Mouse (Mus musculus) kidney, adult 2 months (tissue): ENCODE measurements around the gene Cdca7. TPM values are rescaled to one million over a fixed set of nuclear protein-coding genes. Genes with fewer than 3 reads are reported as not detected.
A peak's percentile ranks its signal among the peaks of the same experiment; 100 is the strongest.

Source experiments
- DNase-seq: peaks from one replicate; pipeline ENCODE4 v3.0.0; 2021
- H3K27ac ChIP-seq: fragments of 200-500 bp; 2 replicates; pipeline ENCODE4 v1.5.1; 2012; ENCODE audit warnings: low read depth, low read length, control low read depth, inconsistent platforms; ENCODE audit not compliant: insufficient read depth
- H3K27me3 ChIP-seq: fragments of 200-500 bp; replicated peaks from 2 replicates; pipeline ENCODE4 v1.6.1; 2012; ENCODE audit warnings: mild to moderate bottlenecking, moderate library complexity, low read length, inconsistent platforms; ENCODE audit not compliant: control insufficient read depth, insufficient read depth
- H3K36me3 ChIP-seq: fragments of 200-500 bp; 2 replicates; pipeline ENCODE4 v1.6.1; 2012; ENCODE audit warnings: mild to moderate bottlenecking, moderate library complexity, low read length, inconsistent platforms; ENCODE audit not compliant: control insufficient read depth, insufficient read depth
- H3K4me1 ChIP-seq: fragments of 200-500 bp; 2 replicates; pipeline ENCODE4 v1.6.1; 2011; ENCODE audit warnings: low read length; ENCODE audit not compliant: control insufficient read depth, insufficient read depth
- H3K4me3 ChIP-seq: fragments of 200-500 bp; 2 replicates; pipeline ENCODE4 v1.5.1; 2011; ENCODE audit warnings: mild to moderate bottlenecking, low read depth, low read length, control low read depth; ENCODE audit not compliant: insufficient read depth
- CTCF ChIP-seq: fragments of 200-500 bp; conservative IDR thresholded peaks from 2 replicates; pipeline ENCODE4 v1.5.1; 2011; ENCODE audit warnings: low read depth, mild to moderate bottlenecking, control low read depth, low read length, moderate library complexity, mixed read lengths; ENCODE audit not compliant: insufficient read depth, insufficient read length
- POLR2A ChIP-seq: fragments of 200-500 bp; IDR thresholded peaks from one replicate; pipeline ENCODE4 v1.6.1; 2011; ENCODE audit warnings: low read depth, low read length, control low read depth
- WGBS: fragments of 180-500 bp; shearing (Covaris S2); methylation state at CpG from one replicate; pipeline ENCODE4 v1.1.7; 2018; 5-methylcytosine and 5-hydroxymethylcytosine counted together
- polyA plus RNA-seq: library from polyadenylated mRNA; depleted of rRNA; stranded (reverse); fragments of >200 nt; gene quantifications from 2 replicates; pipeline ENCODE4 v1.2.3, GENCODE M21; 2012

Cdca7 gene
- polyA plus RNA-seq, 1 experiment: 1.4 TPM

- Histone ChIP-seq H3K4me3 (no peak overlapping the region), H3K4me1 (no peaks in the 10 kb centered on the region), H3K27me3 (no peaks in the 10 kb centered on the region), H3K27ac (no peak overlapping the region), H3K36me3 (no peaks in the 10 kb centered on the region)
- TF ChIP-seq POLR2A (no peak), CTCF (no peak)
- no peak for DNase-seq
- WGBS: 94% methylated on average over 3 of the region's 3 CpGs
These were observed 29.9 kb upstream of the Cdca7 start for GRCm38 (mm10) chr2:72446106-72446505.

- no peak for DNase-seq
- Histone ChIP-seq H3K27ac (no peak overlapping the region), H3K4me1 (no peaks in the 10 kb centered on the region), H3K4me3 (no peak overlapping the region), H3K27me3 (no peaks in the 10 kb centered on the region), H3K36me3 (no peaks in the 10 kb centered on the region)
- 42% methylated on average over 5 of the region's 5 CpGs for WGBS
- TF ChIP-seq CTCF (no peak), POLR2A (no peak)
These were observed 29.3 kb upstream of the Cdca7 start for GRCm38 (mm10) chr2:72446615-72447014.

GRCm38 (mm10) chr2:72453563-72453962 is 22.4 kb upstream of the Cdca7 start:
- TF ChIP-seq POLR2A: no peak
- no peak for TF ChIP-seq CTCF
- Histone ChIP-seq H3K4me3 (no peak overlapping the region), H3K27ac (no peak overlapping the region), H3K27me3 (no peaks in the 10 kb centered on the region; the same call in 1 of the 2 replicates), H3K4me1 (no peaks in the 10 kb centered on the region), H3K36me3 (no peaks in the 10 kb centered on the region)
- 53% methylated on average over 3 of the region's 3 CpGs for WGBS
- DNase-seq: no peak

- DNase-seq: no peak
- Histone ChIP-seq H3K27ac (no peak overlapping the region), H3K4me3 (no peak overlapping the region), H3K4me1 (no peaks in the 10 kb centered on the region), H3K36me3 (no peaks in the 10 kb centered on the region), H3K27me3 (no peaks in the 10 kb centered on the region; the same call in 1 of the 2 replicates)
- 55% methylated on average over 1 of the region's 1 CpGs for WGBS
- no peak for TF ChIP-seq POLR2A
- TF ChIP-seq CTCF: no peak
These were observed 19.8 kb upstream of the Cdca7 start for GRCm38 (mm10) chr2:72456189-72456588.

GRCm38 (mm10) chr2:72464376-72465014 is 11.5 kb upstream of the Cdca7 start:
- WGBS: 35% methylated on average over 7 of the region's 7 CpGs
- no peak for TF ChIP-seq POLR2A
- TF ChIP-seq CTCF: no peak
- H3K27me3 ChIP-seq: no peaks in the 10 kb centered on the region
- no peaks in the 10 kb centered on the region for H3K4me1 ChIP-seq
- H3K27ac ChIP-seq: no peak overlapping the region
- H3K4me3 ChIP-seq: no peak overlapping the region
- no peaks in the 10 kb centered on the region for H3K36me3 ChIP-seq
- peak; percentile 18 for DNase-seq

- 85% methylated on average over 1 of the region's 1 CpGs for WGBS
- H3K4me1 ChIP-seq: no peaks in the 10 kb centered on the region
- peak; percentile 34 for DNase-seq
- TF ChIP-seq POLR2A: no peak
- no peak for TF ChIP-seq CTCF
- H3K27me3 ChIP-seq: 0 out of 2 replicates have a peak, but pooled peaks cover 1% of the 10 kb centered on the region
- H3K4me3 ChIP-seq: no peak overlapping the region
- no peaks in the 10 kb centered on the region for H3K36me3 ChIP-seq
- H3K27ac ChIP-seq: no peak overlapping the region
These were observed 8.4 kb upstream of the Cdca7 start for GRCm38 (mm10) chr2:72467604-72468003.

- DNase-seq: no peak
- Histone ChIP-seq H3K36me3 (no peaks in the 10 kb centered on the region), H3K4me3 (no peak overlapping the region), H3K27ac (no peak overlapping the region), H3K4me1 (no peaks in the 10 kb centered on the region; the same call in 1 of the 2 replicates), H3K27me3 (peaks cover 1% of the 10 kb centered on the region; the same call in 1 of the 2 replicates)
- TF ChIP-seq POLR2A (no peak), CTCF (no peak)
- WGBS: 67% methylated on average over 16 of the region's 16 CpGs
These were observed 4.4 kb upstream of the Cdca7 start for GRCm38 (mm10) chr2:72471415-72472070.
